Mouse (Mus musculus): ENCODE measurements around the gene Prkcd. TPM values are rescaled to one million over a fixed set of nuclear protein-coding genes. Genes with fewer than 3 reads are reported as not detected.

Gene Prkcd
- polyA plus RNA-seq, 1 experiment from 2014 or later, result 63.5 TPM

DNA sequence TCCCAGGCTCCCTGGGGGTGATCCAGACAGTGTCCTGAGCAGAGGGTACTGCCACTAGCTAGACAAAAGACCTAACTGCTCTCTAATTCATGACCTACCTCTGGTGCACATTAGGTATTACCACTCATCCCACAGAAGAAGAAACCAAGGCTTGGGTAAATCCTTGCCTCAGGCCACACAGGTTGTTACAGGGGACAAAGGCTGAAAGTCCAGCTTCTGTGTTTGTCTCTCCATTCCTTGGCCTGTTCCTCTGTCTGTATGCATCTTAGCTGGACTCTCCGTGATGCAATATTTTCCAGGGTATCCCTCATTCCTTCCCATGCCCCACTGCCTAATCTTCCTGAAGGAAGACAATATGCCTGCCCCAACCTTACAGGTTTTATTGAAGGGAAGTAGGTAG is 8.4 kb upstream of the Prkcd start:
- no peak for ATAC-seq (ENCODE audit: insufficient number of reproducible peaks, low FRiP score, low TSS enrichment, low read depth)
- Histone ChIP-seq H3K27ac (replicated peaks) (no peak overlapping the region), H3K9ac (no peak overlapping the region), H3K27me3 (no peaks in the 10 kb centered on the region), H3K4me2 (replicated peaks) (no peak overlapping the region), H3K9me3 (replicated peaks) (no peaks in the 10 kb centered on the region), H3K4me3 (replicated peaks) (no peak overlapping the region), H3K4me1 (peaks cover 26% of the 10 kb centered on the region), H3K36me3 (no peaks in the 10 kb centered on the region)
- 71% methylated on average over 1 of the region's 1 CpGs for WGBS

DNA sequence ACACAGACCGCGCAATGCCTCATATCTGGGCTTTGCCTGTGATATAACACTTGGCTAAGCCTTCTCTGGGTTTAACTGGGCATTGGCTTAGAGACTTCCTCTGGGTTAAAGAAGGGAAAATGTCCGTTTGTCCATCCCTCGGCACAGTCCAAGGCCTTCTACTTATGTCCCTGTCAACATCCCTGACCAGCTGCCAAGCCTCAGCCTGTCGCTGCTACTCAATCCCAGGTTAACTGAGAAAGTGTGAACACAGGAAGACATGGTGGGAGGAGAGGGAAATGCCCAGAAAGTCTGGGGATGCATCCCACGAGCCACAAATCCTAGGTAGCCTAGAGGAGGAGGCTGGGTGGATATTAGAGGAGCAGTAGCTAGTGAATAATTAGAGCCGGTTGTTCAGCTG is 7.7 kb upstream of the Prkcd start:
- H3K4me2 ChIP-seq (replicated peaks), result no peak overlapping the region
- H3K36me3 ChIP-seq, result no peaks in the 10 kb centered on the region
- H3K27ac ChIP-seq (replicated peaks), result no peak overlapping the region
- 75% methylated on average over 7 of the region's 7 CpGs for WGBS
- no peaks in the 10 kb centered on the region for H3K27me3 ChIP-seq
- H3K4me3 ChIP-seq (replicated peaks), result no peak overlapping the region
- no peaks in the 10 kb centered on the region for H3K9me3 ChIP-seq (replicated peaks)
- H3K4me1 ChIP-seq, result peaks cover 26% of the 10 kb centered on the region
- no peak overlapping the region for H3K9ac ChIP-seq
- ATAC-seq (ENCODE audit: insufficient number of reproducible peaks, low FRiP score, low TSS enrichment, low read depth), result no peak

DNA sequence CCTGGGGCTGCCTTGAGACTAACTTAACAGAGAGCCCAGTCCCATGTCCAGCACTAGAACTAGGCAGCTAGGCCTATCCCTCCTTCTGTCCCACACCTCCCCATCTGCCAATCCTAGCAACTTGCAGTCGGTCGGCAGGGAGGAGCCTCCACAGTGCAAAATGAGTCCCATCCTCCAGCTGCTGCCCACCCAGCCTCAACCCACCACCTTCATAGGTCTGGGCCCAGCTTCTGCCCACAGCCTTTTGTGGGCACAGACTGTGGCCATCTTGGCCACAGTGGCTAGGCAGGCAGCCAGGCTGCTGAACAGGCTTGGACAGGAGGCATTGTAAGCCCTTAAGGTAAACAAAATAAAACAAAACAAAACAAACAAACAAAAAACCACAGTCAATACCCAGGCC is 5.8 kb upstream of the Prkcd start:
- Histone ChIP-seq H3K27ac (replicated peaks) (peak overlapping the region; percentile 65), H3K9ac (no peak overlapping the region), H3K4me3 (replicated peaks) (no peak overlapping the region), H3K9me3 (replicated peaks) (no peaks in the 10 kb centered on the region), H3K4me1 (peaks cover 19% of the 10 kb centered on the region), H3K4me2 (replicated peaks) (no peak overlapping the region), H3K27me3 (no peaks in the 10 kb centered on the region), H3K36me3 (no peaks in the 10 kb centered on the region)
- 43% methylated on average over 2 of the region's 2 CpGs for WGBS
- ATAC-seq (ENCODE audit: insufficient number of reproducible peaks, low FRiP score, low TSS enrichment, low read depth), result peak; percentile 44; the same call in 1 of the 2 replicates

DNA sequence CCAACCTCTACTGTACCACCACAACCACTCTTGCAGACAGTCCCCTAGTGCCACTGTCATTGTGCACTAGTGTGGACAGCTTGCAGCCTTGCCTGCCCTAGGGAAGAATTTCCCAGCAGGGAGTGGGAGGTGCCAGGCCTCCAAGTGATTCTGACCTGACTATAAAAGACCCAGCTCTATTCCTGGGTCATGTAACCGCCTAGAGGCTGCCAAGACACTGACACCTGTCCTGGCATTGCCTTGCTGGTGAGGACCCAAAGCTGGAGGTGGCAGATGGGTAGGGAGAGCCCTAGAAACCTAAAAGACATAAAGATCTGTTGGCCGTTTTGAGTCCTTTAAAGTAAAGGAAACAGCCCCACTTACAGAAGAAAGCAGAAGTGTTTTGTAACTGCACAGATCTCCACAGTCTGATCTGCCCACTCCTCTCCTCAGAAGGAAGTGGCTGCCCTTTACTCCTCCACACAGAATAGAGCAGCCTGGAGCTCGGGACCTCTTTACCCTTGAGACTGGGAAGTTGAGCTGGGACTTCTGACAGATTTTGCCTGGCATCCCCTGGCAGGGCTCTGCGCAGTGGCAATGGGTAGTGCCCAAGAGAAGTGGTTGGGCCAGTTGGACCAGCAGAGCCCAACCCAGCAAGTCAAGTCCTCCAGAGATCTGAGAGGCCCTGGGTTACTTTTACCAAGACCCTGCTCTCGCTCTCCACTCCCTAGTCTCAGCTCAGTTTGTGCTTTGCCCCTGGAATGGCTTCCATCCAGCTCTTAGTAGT is 5.0 kb upstream of the Prkcd start:
- Histone ChIP-seq H3K9ac (no peak overlapping the region), H3K27ac (replicated peaks) (peak overlapping the region; percentile 65; the same call in 1 of the 2 replicates), H3K4me2 (replicated peaks) (no peak overlapping the region), H3K27me3 (no peaks in the 10 kb centered on the region), H3K36me3 (no peaks in the 10 kb centered on the region), H3K4me3 (replicated peaks) (no peak overlapping the region), H3K4me1 (peaks cover 24% of the 10 kb centered on the region), H3K9me3 (replicated peaks) (no peaks in the 10 kb centered on the region)
- no peak for ATAC-seq (ENCODE audit: insufficient number of reproducible peaks, low FRiP score, low TSS enrichment, low read depth)
- 56% methylated on average over 5 of the region's 5 CpGs for WGBS

DNA sequence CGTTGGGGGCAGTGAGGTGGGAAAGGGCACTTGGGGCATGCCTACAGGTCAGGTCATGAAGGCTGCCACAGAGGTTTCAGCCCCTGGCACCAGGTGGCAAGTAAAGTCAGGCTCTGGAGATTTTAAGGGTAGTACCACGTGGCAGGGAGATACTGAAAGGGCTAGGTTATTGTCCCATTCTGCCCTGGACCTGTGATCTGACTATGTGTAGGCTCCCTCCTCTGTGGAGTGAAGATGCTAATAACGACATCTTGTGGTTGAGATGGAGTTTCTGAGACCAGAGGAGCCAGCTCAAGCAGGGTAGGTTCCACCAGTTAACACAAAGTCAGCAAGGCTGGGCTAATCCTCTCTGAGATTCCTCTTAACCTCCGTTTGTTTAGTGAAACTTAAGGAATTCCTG is 3.8 kb upstream of the Prkcd start:
- Histone ChIP-seq H3K9ac (no peak overlapping the region), H3K27me3 (no peaks in the 10 kb centered on the region), H3K4me3 (replicated peaks) (no peak overlapping the region), H3K9me3 (replicated peaks) (no peaks in the 10 kb centered on the region), H3K36me3 (no peaks in the 10 kb centered on the region), H3K4me2 (replicated peaks) (no peak overlapping the region), H3K4me1 (peaks cover 30% of the 10 kb centered on the region), H3K27ac (replicated peaks) (no peak overlapping the region)
- WGBS, result 44% methylated on average over 4 of the region's 4 CpGs
- ATAC-seq (ENCODE audit: insufficient number of reproducible peaks, low FRiP score, low TSS enrichment, low read depth), result no peak

DNA sequence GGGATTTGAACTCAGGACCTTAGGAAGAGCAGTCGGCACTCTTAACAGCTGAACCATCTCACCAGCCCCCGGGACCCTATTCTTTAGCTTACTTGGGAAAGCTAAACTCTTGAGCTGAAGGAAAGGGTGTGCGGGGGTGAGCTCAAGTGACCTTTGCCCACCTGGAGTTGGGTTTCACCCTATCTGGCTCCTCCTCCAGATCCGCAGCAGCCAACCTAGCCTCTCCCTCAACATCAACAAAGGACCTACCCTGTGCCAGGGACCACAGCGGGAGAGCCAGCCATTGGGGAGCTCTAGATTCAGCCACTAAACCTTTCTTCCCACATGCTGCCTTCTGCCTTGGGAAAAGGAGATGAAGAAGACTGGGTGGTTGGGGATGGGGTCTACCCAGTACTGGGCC is 2.2 kb upstream of the Prkcd start:
- Histone ChIP-seq H3K27me3 (no peaks in the 10 kb centered on the region), H3K4me3 (replicated peaks) (no peak overlapping the region), H3K9me3 (replicated peaks) (no peaks in the 10 kb centered on the region), H3K9ac (no peak overlapping the region), H3K27ac (replicated peaks) (no peak overlapping the region), H3K4me2 (replicated peaks) (no peak overlapping the region), H3K4me1 (peaks cover 45% of the 10 kb centered on the region), H3K36me3 (no peaks in the 10 kb centered on the region)
- whole genome bisulfite sequencing, result 84% methylated on average over 5 of the region's 5 CpGs
- ATAC-seq (ENCODE audit: insufficient number of reproducible peaks, low FRiP score, low TSS enrichment, low read depth), result no peak

DNA sequence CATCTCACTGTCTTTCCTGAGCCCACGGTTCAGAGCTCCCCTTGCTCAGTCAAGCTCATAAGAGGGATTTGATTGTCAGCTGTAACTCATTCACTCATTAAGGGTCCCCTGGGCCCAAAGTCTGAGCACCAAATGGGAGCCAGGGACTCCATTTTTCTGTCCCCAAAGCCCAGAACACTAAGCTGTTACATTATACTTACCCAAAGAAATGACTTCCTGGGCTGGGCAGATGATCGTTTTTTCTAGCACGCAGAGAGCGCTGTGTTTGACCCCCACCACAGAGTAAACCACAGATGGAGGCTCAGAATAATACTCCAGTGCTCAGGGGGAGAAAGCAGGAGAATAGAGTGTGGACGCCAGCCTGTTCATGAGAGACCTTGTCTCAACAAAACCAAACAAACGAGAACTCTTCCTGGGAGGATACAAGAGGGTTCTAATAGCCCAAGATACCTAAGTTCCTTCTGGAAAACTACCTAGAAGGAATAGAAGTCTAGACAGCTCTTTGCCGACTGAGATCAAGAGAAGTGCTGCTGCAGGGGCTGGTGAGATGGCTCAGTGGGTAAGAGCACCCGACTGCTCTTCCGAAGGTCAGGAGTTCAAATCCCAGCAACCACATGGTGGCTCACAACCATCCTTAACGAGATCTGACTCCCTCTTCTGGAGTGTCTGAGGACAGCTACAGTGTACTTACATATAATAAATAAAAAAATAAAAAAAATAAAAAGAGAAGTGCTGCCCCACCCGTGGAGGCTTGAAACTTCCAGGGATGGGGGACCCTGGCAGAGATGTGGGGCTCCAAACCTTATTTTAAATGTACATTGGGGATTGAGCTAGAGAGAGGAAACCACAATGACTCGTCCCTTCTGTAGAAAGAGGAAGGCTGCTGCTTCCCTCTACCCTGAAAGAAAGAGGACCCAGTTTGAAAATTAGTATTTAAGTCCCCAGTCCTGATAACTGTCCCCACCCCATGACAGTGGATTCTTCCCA is 1.0 kb upstream of the Prkcd start:
- WGBS, result 46% methylated on average over 12 of the region's 12 CpGs

DNA sequence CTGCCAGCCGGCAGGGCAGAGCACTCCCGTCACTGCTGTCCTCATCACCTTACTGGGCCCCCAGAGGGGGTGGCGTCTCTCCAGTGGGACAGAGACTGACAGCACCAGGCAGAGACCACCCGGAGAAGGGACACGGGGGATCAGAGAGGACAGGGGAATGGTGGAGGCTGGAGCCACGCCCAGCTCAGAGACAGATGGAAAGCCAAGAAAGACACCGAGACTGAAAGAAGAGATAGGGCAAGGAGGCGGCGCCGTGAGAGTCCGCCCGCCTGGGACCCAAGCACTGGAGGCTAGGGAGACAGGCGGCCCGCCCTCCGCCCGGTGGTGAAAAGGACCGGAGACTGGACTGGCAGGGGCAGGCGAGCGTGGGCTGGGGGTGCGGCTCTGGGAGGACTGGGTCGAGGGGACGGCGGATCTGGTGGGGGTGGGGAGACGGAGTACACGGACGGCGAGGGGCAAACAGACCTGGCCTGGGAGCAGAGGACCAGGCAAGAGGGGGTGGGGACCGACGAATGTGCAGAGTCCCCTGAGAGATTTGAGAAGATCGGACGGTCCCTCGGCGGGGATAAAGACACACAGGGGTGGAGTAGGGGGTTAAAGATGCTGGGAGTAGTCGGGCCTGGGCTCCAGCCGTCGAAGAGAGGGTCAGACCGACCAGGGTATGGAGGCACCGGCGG is 741 bp downstream of the Prkcd start:
- ATAC-seq (ENCODE audit: insufficient number of reproducible peaks, low FRiP score, low TSS enrichment, low read depth), result peak; percentile 22; the same call in 1 of the 2 replicates
- H3K4me1 ChIP-seq, result peaks cover 43% of the 10 kb centered on the region
- peak overlapping the region; percentile 67 for H3K9ac ChIP-seq
- no peaks in the 10 kb centered on the region for H3K9me3 ChIP-seq (replicated peaks)
- H3K4me3 ChIP-seq (replicated peaks), result peak overlapping the region; percentile 75
- H3K4me2 ChIP-seq (replicated peaks), result peak overlapping the region; percentile 88
- no peaks in the 10 kb centered on the region for H3K27me3 ChIP-seq
- WGBS, result under 1% methylated on average over 39 of the region's 39 CpGs
- H3K27ac ChIP-seq (replicated peaks), result peak overlapping the region; percentile 44; the same call in 1 of the 2 replicates
- 0 out of 2 replicates have a peak, but pooled peaks cover under 1% of the 10 kb centered on the region for H3K36me3 ChIP-seq

More for the DNA sequence above, 1.0 kb upstream of the Prkcd start:
- no peak for ATAC-seq (ENCODE audit: insufficient number of reproducible peaks, low FRiP score, low TSS enrichment, low read depth)
- peaks cover 50% of the 10 kb centered on the region for H3K4me1 ChIP-seq
- H3K36me3 ChIP-seq, result no peaks in the 10 kb centered on the region
- H3K4me3 ChIP-seq (replicated peaks), result peak overlapping the region; percentile 75
- peak overlapping the region; percentile 88 for H3K4me2 ChIP-seq (replicated peaks)
- no peaks in the 10 kb centered on the region for H3K27me3 ChIP-seq
- H3K27ac ChIP-seq (replicated peaks), result peak overlapping the region; percentile 68
- no peak overlapping the region for H3K9ac ChIP-seq
- no peaks in the 10 kb centered on the region for H3K9me3 ChIP-seq (replicated peaks)

DNA sequence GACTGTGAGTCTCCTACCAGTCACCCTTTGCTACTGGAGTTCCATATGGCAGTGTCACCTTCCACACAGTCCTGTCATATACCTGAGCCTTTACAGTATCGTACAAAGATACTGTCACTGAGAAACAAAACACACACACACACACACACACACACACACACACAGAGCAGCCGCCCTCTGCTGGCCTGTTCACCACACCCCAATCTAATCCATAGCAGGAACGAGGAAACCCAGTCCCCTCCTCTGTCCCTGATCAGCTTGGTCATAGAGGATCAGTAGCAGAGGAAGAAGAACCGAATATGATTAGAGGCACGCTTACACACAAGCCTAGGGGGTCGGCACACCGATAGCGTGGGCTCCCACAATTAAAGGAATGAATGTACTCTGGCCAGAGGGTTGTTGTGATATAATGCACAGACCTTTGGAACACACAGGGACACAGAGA is 1.7 kb downstream of the Prkcd start:
- 43% methylated on average over 8 of the region's 8 CpGs for WGBS
- H3K4me2 ChIP-seq (replicated peaks), result peak overlapping the region; percentile 88; the same call in 1 of the 2 replicates
- H3K4me1 ChIP-seq, result peaks cover 39% of the 10 kb centered on the region
- 0 out of 2 replicates have a peak, but pooled peaks cover 4% of the 10 kb centered on the region for H3K36me3 ChIP-seq
- H3K27ac ChIP-seq (replicated peaks), result no peak overlapping the region
- H3K9ac ChIP-seq, result no peak overlapping the region
- H3K4me3 ChIP-seq (replicated peaks), result peak overlapping the region; percentile 75
- H3K27me3 ChIP-seq, result no peaks in the 10 kb centered on the region
- no peaks in the 10 kb centered on the region for H3K9me3 ChIP-seq (replicated peaks)
- no peak for ATAC-seq (ENCODE audit: insufficient number of reproducible peaks, low FRiP score, low TSS enrichment, low read depth)

DNA sequence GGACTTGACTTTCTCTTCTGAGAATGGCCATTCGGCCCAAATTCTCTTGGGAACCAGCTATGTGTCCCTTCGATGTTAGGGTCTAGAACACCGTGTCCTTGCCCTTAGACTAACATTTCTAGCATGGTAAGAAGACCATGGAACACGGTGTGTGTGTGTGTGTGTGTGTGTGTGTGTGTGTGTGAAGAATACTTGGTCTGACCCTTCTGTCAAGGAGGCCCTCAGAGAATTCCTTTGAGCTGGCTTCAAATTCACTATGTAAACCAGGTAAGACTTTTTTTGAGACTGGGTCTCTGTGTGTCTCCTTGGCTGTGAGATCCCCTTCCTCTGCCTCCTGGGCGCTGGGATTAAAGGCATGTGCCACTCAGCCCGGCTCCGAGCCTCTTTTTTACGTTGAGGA is 3.5 kb downstream of the Prkcd start:
- Histone ChIP-seq H3K4me3 (replicated peaks) (no peak overlapping the region), H3K9ac (no peak overlapping the region), H3K9me3 (replicated peaks) (no peaks in the 10 kb centered on the region), H3K27ac (replicated peaks) (no peak overlapping the region), H3K27me3 (no peaks in the 10 kb centered on the region), H3K4me1 (peaks cover 39% of the 10 kb centered on the region), H3K36me3 (0 out of 2 replicates have a peak, but pooled peaks cover 4% of the 10 kb centered on the region), H3K4me2 (replicated peaks) (no peak overlapping the region)
- ATAC-seq (ENCODE audit: insufficient number of reproducible peaks, low FRiP score, low TSS enrichment, low read depth), result no peak
- 82% methylated on average over 8 of the region's 8 CpGs for WGBS

DNA sequence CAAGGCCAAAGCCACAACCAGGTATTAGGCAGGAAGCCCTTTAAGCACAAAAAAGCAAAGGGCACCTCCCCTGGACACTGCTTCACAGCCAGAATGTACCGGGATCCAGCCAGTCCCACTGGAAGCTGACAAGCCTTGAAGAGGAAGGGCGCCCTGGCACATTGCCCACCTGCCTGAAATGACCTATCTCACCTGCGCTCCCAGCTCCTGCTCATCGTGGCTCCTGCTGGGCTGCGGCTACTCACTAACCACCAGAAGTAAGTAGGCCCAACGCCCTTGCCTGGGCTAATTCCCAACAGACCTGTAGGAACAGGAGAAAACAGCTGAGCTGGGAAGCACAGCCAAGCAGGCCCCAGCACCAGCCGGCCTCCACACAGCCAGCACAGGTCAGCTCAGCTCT is 3.9 kb downstream of the Prkcd start:
- no peak overlapping the region for H3K27ac ChIP-seq (replicated peaks)
- no peak overlapping the region for H3K9ac ChIP-seq
- H3K4me3 ChIP-seq (replicated peaks), result no peak overlapping the region
- H3K9me3 ChIP-seq (replicated peaks), result no peaks in the 10 kb centered on the region
- H3K27me3 ChIP-seq, result no peaks in the 10 kb centered on the region
- no peak for ATAC-seq (ENCODE audit: insufficient number of reproducible peaks, low FRiP score, low TSS enrichment, low read depth)
- H3K36me3 ChIP-seq, result 0 out of 2 replicates have a peak, but pooled peaks cover 4% of the 10 kb centered on the region
- WGBS, result 78% methylated on average over 7 of the region's 7 CpGs
- peaks cover 39% of the 10 kb centered on the region for H3K4me1 ChIP-seq
- no peak overlapping the region for H3K4me2 ChIP-seq (replicated peaks)
